Mouse (Mus musculus): ENCODE measurements at regions not wholly inside any gene's neighbourhood (a gene's known extent, or its start where the extent isn't known, plus 50 kb on each side); places are given as distances from the start of the nearest gene placed in this dataset.
A peak's percentile ranks its signal among the peaks of the same experiment; 100 is the strongest.
"Not testable (repeated sequence)": the region's sequence is repeated elsewhere in the genome, so short reads cannot be mapped to it uniquely, and the experiment has no call there.

- no peak for DNase-seq (ENCODE audit: extremely low spot score, low spot score)
These were observed 427.9 kb upstream of the Auts2 start for GRCm38 (mm10) chr5:132971046-132971445.

- no peak for DNase-seq (ENCODE audit: extremely low spot score, low spot score)
These were observed 426.2 kb upstream of the Auts2 start for GRCm38 (mm10) chr5:132969376-132969775.

- DNase-seq (ENCODE audit: extremely low spot score, low spot score) = no peak
These were observed 416.8 kb upstream of the Auts2 start for GRCm38 (mm10) chr5:132959901-132960300.

GRCm38 (mm10) chr5:132956184-132956583 lies 413.0 kb upstream of the Auts2 start:
- no peak for DNase-seq (ENCODE audit: extremely low spot score, low spot score)

GRCm38 (mm10) chr5:132955051-132955450 lies 411.9 kb upstream of the Auts2 start:
- DNase-seq (ENCODE audit: extremely low spot score, low spot score) = no peak

GRCm38 (mm10) chr5:132933439-132933980 lies 390.4 kb upstream of the Auts2 start:
- DNase-seq (ENCODE audit: extremely low spot score, low spot score) = no peak

GRCm38 (mm10) chr5:132929955-132930354 lies 386.8 kb upstream of the Auts2 start:
- not testable (repeated sequence) for DNase-seq (ENCODE audit: extremely low spot score, low spot score)

GRCm38 (mm10) chr5:132923365-132923764 lies 380.2 kb upstream of the Auts2 start:
- peak; percentile 23 for DNase-seq (ENCODE audit: extremely low spot score, low spot score)

- DNase-seq (ENCODE audit: extremely low spot score, low spot score) = no peak
These were observed 365.9 kb upstream of the Auts2 start for GRCm38 (mm10) chr5:132909056-132909455.

- DNase-seq (ENCODE audit: extremely low spot score, low spot score) = no peak
These were observed 365.1 kb upstream of the Auts2 start for GRCm38 (mm10) chr5:132908220-132908619.

GRCm38 (mm10) chr5:132892591-132892990 lies 349.4 kb upstream of the Auts2 start:
- DNase-seq (ENCODE audit: extremely low spot score, low spot score) = no peak

- DNase-seq (ENCODE audit: extremely low spot score, low spot score) = no peak
These were observed 341.0 kb upstream of the Auts2 start for GRCm38 (mm10) chr5:132884130-132884529.

- no peak for DNase-seq (ENCODE audit: extremely low spot score, low spot score)
These were observed 339.1 kb upstream of the Auts2 start for GRCm38 (mm10) chr5:132882291-132882690.

- DNase-seq (ENCODE audit: extremely low spot score, low spot score) = no peak
These were observed 338.0 kb upstream of the Auts2 start for GRCm38 (mm10) chr5:132881170-132881569.

GRCm38 (mm10) chr5:132876336-132876840 lies 333.2 kb upstream of the Auts2 start:
- DNase-seq (ENCODE audit: extremely low spot score, low spot score) = no peak

- no peak for DNase-seq (ENCODE audit: extremely low spot score, low spot score)
These were observed 315.8 kb upstream of the Auts2 start for GRCm38 (mm10) chr5:132858846-132859510.

- peak; percentile 22 for DNase-seq (ENCODE audit: extremely low spot score, low spot score)
These were observed 312.7 kb upstream of the Auts2 start for GRCm38 (mm10) chr5:132855619-132856510.

GRCm38 (mm10) chr5:132850770-132851169 lies 307.6 kb upstream of the Auts2 start:
- no peak for DNase-seq (ENCODE audit: extremely low spot score, low spot score)

- no peak for DNase-seq (ENCODE audit: extremely low spot score, low spot score)
These were observed 304.9 kb upstream of the Auts2 start for GRCm38 (mm10) chr5:132848086-132848485.

- DNase-seq (ENCODE audit: extremely low spot score, low spot score) = no peak
These were observed 300.1 kb upstream of the Auts2 start for GRCm38 (mm10) chr5:132843284-132843683.

- DNase-seq (ENCODE audit: extremely low spot score, low spot score) = no peak
These were observed 298.6 kb upstream of the Auts2 start for GRCm38 (mm10) chr5:132841794-132842193.

GRCm38 (mm10) chr5:132837420-132837819 lies 294.3 kb upstream of the Auts2 start:
- no peak for DNase-seq (ENCODE audit: extremely low spot score, low spot score)

All from neural tube, embryonic 10.5 days (tissue).